Mouse (Mus musculus) cortical plate, adult 2 months (tissue): ENCODE data around the gene Myrf. TPM values are rescaled to one million over a fixed set of nuclear protein-coding genes. Genes with fewer than 3 reads are reported as not detected.
A peak's percentile ranks its signal among the peaks of the same experiment; 100 is the strongest.

Experiments used
- H3K27ac ChIP-seq: fragments of 200-500 bp; 2 replicates; pipeline ENCODE4 v1.5.1; 2012; ENCODE audit warnings: low read length, control low read depth, inconsistent platforms; ENCODE audit not compliant: insufficient read depth
- H3K4me1 ChIP-seq: fragments of 200-500 bp; 2 replicates; pipeline ENCODE4 v1.6.1; 2011; ENCODE audit warnings: low read length; ENCODE audit not compliant: control insufficient read depth, insufficient read depth
- H3K4me3 ChIP-seq: fragments of 200-500 bp; 2 replicates; pipeline ENCODE4 v1.5.1; 2011; ENCODE audit warnings: mild to moderate bottlenecking, low read length, control low read depth; ENCODE audit not compliant: insufficient read depth
- CTCF ChIP-seq: fragments of 200-500 bp; IDR thresholded peaks from 2 replicates; pipeline ENCODE4 v1.5.1; 2011; ENCODE audit warnings: mild to moderate bottlenecking, control low read depth, low read length; ENCODE audit not compliant: insufficient read depth; ENCODE audit errors: extremely low read depth
- POLR2A ChIP-seq: fragments of 200-500 bp; IDR thresholded peaks from 2 replicates; pipeline ENCODE4 v1.6.1; 2011; ENCODE audit warnings: mild to moderate bottlenecking, low read length, control low read depth; ENCODE audit not compliant: insufficient read depth; ENCODE audit errors: extremely low read depth
- polyA plus RNA-seq: library from polyadenylated mRNA; depleted of rRNA; stranded (reverse); fragments of >200 nt; gene quantifications from 2 replicates; pipeline ENCODE4 v1.2.3, GENCODE M21; 2012

Myrf gene
- polyA plus RNA-seq, 1 experiment = 26.4 TPM

DNA sequence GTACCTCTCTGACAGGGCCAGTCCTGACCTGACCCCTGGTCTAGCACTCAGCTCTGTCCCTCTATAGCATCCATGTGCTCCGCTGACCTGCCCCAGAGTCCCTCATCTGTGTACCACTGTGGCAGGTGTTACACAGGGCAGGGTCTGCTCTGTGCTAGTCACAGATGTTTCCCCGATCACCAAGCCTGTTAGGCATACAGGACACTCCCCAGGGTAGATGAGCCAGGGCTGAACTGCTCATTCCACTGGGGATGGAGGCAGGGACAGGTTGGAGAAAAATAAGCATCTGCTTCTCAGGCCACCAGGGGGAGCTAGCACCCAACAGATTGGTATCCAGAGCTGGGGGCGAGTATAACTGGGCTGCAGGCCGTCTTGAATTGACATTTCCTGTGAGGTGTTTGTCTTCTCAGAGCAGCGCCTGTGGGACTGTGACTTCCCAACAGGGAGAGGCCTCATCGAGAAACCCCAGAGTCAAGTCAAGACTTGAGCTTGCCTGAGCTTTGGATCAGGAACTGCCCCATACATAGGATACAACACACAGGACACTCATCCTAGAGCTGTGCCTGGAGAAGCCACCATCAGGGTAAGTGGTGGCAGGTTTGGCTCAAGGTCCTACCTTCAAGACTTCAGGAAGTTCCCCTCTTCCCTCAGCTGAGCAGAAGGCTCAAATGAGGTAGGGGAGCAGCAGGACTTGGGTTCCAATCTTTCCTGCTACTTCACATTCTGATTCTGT, 17.9 kb upstream of the Myrf start:
- Histone ChIP-seq H3K4me3 (no peak overlapping the region), H3K27ac (no peak overlapping the region), H3K4me1 (no peaks in the 10 kb centered on the region)
- TF ChIP-seq POLR2A (no peak), CTCF (peak; percentile 87)

DNA sequence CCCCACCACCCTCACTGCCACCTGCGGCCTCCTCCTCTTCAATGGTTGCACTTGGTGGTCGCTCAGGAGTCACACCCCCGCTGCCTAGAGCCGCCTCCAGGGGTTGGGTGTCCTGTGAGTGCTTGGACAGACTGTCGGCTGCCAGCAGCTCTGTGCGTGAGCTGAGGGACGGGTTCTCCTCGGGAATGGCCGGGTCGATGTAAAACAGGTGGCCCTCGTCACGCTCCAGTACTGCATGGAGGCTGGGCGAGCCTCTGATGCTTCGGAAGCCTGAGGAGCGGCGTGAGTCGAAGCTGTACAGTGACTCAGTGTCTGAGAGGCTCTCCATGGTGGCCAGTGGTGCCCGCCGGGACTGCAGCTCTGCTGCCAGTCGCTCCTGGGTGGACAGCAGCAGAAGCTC, 7.6 kb upstream of the Myrf start:
- no peak for TF ChIP-seq CTCF
- no peak for TF ChIP-seq POLR2A
- Histone ChIP-seq H3K4me1 (no peaks in the 10 kb centered on the region), H3K4me3 (no peak overlapping the region), H3K27ac (no peak overlapping the region)

DNA sequence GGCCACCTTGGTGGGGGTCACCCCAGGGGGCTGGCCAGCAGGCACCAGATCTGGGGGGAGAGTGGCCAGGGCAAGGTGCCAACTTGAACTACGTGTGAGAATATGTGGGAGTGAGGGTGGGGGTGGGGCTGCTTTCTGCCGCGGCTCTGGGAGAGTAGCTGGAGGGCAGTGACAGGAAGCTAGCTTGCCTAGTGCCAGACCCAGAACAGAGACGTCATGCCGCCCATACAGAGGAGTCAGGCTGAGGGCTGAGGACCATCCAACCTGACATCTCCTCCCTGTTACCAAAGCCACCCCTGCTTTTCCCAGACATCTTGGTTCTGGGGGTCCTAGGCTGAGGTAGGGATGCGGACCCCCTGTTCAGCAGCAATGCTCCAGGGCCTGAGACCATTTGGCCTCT, 6.6 kb upstream of the Myrf start:
- TF ChIP-seq CTCF (no peak), POLR2A (no peak)

DNA sequence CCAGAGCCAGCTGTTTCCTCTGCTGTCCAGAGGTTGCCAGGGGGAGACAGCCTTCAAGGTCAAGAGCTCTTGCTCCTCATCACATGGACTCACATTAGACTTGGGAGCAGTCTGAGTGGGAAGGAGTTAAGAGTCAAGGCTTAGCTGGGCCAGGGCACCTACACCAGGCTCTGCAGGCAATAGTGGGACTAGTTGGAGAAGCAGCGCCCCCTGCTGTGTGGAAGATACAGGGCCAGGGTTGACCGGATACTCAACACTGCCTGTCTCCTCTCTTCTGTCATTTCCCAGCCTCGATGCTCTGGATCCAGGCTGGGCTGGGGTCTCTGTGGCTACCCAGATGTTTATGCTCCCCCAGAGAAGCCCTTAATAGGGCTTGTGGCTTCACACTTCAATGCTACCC, 3.6 kb upstream of the Myrf start:
- no peak overlapping the region for H3K4me3 ChIP-seq
- TF ChIP-seq POLR2A = no peak
- peak; percentile 51 for TF ChIP-seq CTCF
- H3K4me1 ChIP-seq = no peaks in the 10 kb centered on the region
- H3K27ac ChIP-seq = no peak overlapping the region

More for the DNA sequence above, 6.6 kb upstream of the Myrf start:
- H3K4me3 ChIP-seq = no peak overlapping the region
- no peaks in the 10 kb centered on the region for H3K4me1 ChIP-seq
- no peak overlapping the region for H3K27ac ChIP-seq

DNA sequence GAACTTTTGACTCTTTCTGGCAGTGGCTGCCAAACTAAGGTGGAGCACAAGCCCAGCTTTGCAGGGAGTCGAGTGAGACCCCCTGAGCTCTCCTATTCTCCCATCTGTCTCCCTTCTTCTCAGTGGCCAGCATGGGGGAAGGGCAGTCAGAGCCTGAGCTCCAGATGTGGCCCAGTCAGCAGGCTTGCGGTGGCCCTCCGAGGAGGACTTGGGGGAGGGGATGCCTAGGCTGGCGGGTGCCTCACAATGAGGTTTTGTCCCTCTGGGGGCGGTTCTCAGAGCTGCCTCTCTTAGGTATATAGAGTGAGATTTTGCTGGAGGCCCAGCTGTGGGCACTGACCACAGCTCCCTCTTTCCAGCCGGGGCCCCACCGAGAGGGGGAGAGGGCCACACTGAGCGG, 2.4 kb upstream of the Myrf start:
- TF ChIP-seq POLR2A (no peak), CTCF (no peak)
- Histone ChIP-seq H3K4me1 (no peaks in the 10 kb centered on the region), H3K4me3 (no peak overlapping the region), H3K27ac (no peak overlapping the region)

DNA sequence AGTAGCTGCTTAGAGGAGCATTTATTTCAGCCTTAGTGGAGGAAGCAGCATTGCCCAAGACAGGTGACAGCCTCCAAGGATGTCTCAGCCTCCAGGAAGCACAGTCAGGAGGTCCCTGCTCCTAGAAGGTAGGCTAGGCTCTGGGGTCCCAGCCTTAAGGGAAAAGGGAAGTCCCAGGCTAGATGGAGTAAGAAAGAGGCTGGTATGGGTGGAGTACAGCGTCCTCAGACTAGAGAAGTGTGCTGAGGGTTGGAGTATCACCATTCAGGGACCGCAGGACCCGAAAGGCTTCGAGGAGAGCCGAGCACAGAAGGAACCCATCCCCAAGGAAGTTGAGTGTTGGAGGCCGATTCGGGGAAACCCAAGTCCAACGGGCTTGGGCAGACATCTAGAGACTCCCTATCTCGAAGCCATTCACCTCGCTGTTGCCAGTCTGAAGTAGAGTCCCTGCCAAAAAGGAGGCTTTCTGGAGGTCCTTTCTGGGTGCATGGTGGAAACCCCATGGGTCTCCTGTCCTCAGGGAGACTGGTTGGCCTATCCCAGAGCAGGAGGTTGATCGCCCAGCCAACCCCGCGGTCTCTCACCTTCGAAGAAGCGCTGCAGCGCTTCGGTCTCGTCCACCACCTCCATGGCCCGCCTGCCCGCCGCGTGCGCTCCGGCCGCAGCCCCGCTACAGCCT, 434 bp downstream of the Myrf start:
- H3K4me1 ChIP-seq = no peaks in the 10 kb centered on the region
- H3K4me3 ChIP-seq = peak overlapping the region; percentile 22
- TF ChIP-seq POLR2A = no peak
- no peak for TF ChIP-seq CTCF
- peak overlapping the region; percentile 54; the same call in 1 of the 2 replicates for H3K27ac ChIP-seq

DNA sequence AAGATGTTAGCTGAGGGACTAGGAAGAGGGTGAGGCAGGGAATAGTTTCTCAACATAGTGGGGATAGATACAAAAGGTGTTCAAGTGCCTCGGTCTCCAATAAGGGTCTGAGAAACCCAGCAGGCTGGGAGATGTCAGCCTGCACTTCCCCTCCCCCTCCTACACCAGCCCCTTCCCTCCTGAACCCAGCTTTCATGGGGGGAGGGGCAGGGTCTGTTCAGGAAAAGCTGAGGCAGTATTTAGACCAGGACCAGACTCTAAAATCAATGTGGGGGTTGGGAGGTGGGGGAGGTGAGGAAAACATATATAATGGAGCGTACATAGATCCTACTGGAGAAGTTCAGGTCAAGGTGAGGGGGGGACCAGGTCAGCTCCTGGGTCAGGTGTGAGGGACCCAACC, 1.1 kb downstream of the Myrf start:
- no peaks in the 10 kb centered on the region for H3K4me1 ChIP-seq
- H3K4me3 ChIP-seq = no peak overlapping the region; the same call in 1 of the 2 replicates
- 0 out of 2 replicates have a peak overlapping the region, but pooled peaks have one; percentile 54 for H3K27ac ChIP-seq
- TF ChIP-seq POLR2A = no peak
- TF ChIP-seq CTCF = no peak

DNA sequence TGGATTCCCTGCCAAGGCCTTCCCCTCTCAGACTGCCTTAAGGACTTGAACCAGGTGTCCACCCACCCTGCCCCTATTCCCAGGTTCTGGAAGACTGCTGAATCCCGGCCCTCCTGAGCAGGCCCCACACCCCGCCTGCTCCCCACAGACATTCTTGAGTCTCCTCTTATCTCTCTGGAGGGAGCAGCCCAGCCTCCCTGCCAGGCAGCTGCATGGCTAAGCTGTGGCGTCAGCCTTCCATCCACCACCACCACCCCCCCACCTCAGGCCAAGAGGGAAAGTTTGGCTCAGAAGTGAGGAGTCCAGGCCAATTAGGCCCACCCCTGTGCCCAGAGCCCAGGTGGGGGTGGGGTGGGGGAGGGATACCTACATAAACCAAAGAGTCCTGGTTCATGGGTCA, 2.1 kb downstream of the Myrf start:
- Histone ChIP-seq H3K4me1 (no peaks in the 10 kb centered on the region), H3K4me3 (no peak overlapping the region), H3K27ac (peak overlapping the region; percentile 32; the same call in 1 of the 2 replicates)
- no peak for TF ChIP-seq POLR2A
- no peak for TF ChIP-seq CTCF

DNA sequence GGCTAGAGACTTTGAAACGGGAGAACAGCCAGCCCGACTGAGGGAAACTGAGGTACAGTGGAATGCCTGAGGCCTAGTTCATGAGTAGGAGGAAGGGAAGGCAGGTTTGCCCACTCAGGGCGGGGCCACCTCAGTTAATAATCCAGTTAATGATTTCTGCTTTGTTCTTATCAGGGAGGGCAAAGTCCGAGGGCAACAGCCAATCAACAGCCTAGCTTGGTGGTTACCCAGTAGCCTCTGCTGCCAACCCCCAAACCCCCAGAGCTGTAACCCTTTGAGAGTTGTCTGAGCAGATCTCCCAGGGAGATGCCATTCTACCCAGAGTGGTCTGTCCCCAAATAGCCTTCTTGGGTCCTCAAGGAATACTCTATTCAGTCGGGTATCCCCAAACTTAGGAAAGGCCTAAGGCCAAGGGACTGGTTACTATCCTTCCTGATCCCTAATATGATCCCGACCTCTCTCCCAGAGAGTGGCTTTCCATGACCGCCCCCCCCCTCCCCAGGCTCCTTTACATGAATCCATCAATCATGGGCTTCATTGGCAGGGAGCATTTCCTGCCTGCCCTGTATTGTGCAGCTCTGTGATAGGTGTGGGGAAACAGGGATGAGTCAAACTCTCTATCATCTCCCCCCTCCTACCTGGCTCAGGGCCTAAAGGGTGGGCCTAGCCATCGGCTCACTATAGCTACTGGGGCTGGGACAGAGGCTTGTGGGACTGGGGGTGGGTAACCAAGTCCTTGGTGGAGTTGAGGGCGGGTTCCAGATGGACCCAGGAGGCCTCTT, 4.6 kb downstream of the Myrf start:
- Histone ChIP-seq H3K4me3 (no peak overlapping the region), H3K27ac (no peak overlapping the region), H3K4me1 (no peaks in the 10 kb centered on the region)
- no peak for TF ChIP-seq POLR2A
- TF ChIP-seq CTCF = no peak
